Mouse (Mus musculus): ENCODE results near the gene Usp2. TPM values are rescaled to one million over a fixed set of nuclear protein-coding genes. Genes with fewer than 3 reads are reported as not detected.

Gene Usp2
- polyA plus RNA-seq, 1 experiment: 9.6 TPM

DNA sequence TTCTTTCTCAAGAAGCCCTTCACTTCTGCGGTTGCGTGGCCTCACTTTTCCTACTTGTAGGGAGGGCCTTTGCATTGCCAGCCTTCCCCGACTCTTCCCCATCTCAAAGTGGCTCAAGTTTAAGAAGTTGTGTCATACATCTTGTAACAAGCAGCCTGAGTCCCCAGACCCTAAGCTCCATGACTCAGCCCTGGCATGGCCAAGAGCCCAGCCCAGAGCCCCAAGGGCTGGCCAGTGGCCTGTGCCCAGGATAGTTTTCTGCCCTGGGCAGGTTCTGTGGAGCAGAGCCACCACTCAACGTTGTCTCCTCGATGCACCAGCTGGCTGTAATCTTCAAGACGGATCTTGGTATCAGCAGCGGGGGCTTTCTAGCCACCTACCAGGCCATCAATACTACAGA lies 38.1 kb downstream of the Usp2 start:
- Histone ChIP-seq H3K4me3 (ENCODE audit: low read depth, low read length) (no peak overlapping the region), H3K27ac (ENCODE audit: insufficient read depth, low read length) (no peak overlapping the region), H3K4me1 (ENCODE audit: control insufficient read depth, insufficient read depth, low read length) (no peaks in the 10 kb centered on the region), H3K36me3 (ENCODE audit: control insufficient read depth, insufficient read depth, low read length, poor library complexity, severe bottlenecking) (no peaks in the 10 kb centered on the region), H3K9me3 (replicated peaks; ENCODE audit: control insufficient read depth, insufficient read depth, low read length, poor library complexity, severe bottlenecking) (no peaks in the 10 kb centered on the region), H3K27me3 (ENCODE audit: control insufficient read depth, insufficient read depth, low read length, poor library complexity, severe bottlenecking) (no peaks in the 10 kb centered on the region), H3K9ac (ENCODE audit: low read depth, poor library complexity, severe bottlenecking) (no peak overlapping the region)
- TF ChIP-seq CTCF (IDR thresholded peaks at IDR 0.05; ENCODE audit: low read depth, low read length) (no peak), POLR2A (IDR thresholded peaks at IDR 0.05; ENCODE audit: insufficient read depth, low read length) (no peak), EP300 (IDR thresholded peaks at IDR 0.05; ENCODE audit: insufficient read depth, low read depth, low read length) (no peak)

DNA sequence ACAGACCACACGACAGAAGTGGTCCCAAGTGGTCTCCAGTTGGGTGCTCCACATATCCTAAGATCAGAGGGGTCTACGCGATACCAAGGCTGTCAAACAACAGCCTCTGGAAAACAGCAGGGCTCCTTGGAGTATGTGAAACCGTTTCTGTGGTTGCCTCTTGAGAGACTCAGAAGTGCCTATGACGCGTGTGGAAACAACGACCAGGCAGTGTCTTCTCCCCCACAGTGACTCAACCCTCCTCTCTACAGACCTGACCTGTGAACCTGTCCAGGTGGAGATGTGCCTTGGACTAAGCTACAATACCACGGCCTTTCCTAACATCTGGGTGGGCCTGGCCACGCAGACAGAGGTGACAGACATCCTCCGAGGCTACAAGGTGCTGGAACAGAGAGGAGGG lies 39.0 kb downstream of the Usp2 start:
- Histone ChIP-seq H3K36me3 (ENCODE audit: control insufficient read depth, insufficient read depth, low read length, poor library complexity, severe bottlenecking) (0 out of 2 replicates have a peak, but pooled peaks cover 3% of the 10 kb centered on the region), H3K9ac (ENCODE audit: low read depth, poor library complexity, severe bottlenecking) (no peak overlapping the region), H3K27me3 (ENCODE audit: control insufficient read depth, insufficient read depth, low read length, poor library complexity, severe bottlenecking) (no peaks in the 10 kb centered on the region), H3K27ac (ENCODE audit: insufficient read depth, low read length) (no peak overlapping the region), H3K4me3 (ENCODE audit: low read depth, low read length) (no peak overlapping the region), H3K4me1 (ENCODE audit: control insufficient read depth, insufficient read depth, low read length) (no peaks in the 10 kb centered on the region), H3K9me3 (replicated peaks; ENCODE audit: control insufficient read depth, insufficient read depth, low read length, poor library complexity, severe bottlenecking) (no peaks in the 10 kb centered on the region)
- TF ChIP-seq CTCF (IDR thresholded peaks at IDR 0.05; ENCODE audit: low read depth, low read length): no peak
- TF ChIP-seq POLR2A (IDR thresholded peaks at IDR 0.05; ENCODE audit: insufficient read depth, low read length): no peak
- no peak for TF ChIP-seq EP300 (IDR thresholded peaks at IDR 0.05; ENCODE audit: insufficient read depth, low read depth, low read length)

DNA sequence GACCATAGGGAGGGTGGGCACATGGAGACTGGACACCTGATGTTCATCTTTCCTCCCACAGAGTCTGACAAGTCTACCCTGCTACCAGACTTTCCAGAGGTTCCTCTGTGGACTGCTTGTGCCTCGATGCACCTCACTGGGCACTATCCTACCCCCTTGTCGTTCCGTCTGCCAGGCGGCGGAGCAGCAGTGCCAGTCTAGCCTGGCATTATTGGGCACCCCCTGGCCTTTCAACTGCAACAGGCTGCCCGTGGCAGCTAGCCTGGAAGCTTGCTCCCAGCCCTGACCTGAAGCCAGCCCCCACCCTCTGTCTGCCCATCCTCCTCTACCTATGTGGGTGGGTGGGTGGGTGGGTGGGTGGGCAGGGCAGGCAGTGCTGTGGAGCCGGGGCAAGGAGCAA lies 39.4 kb downstream of the Usp2 start:
- no peak for TF ChIP-seq CTCF (IDR thresholded peaks at IDR 0.05; ENCODE audit: low read depth, low read length)
- TF ChIP-seq POLR2A (IDR thresholded peaks at IDR 0.05; ENCODE audit: insufficient read depth, low read length): no peak
- TF ChIP-seq EP300 (IDR thresholded peaks at IDR 0.05; ENCODE audit: insufficient read depth, low read depth, low read length): no peak
- Histone ChIP-seq H3K9ac (ENCODE audit: low read depth, poor library complexity, severe bottlenecking) (no peak overlapping the region), H3K27ac (ENCODE audit: insufficient read depth, low read length) (no peak overlapping the region), H3K36me3 (ENCODE audit: control insufficient read depth, insufficient read depth, low read length, poor library complexity, severe bottlenecking) (0 out of 2 replicates have a peak, but pooled peaks cover 3% of the 10 kb centered on the region), H3K27me3 (ENCODE audit: control insufficient read depth, insufficient read depth, low read length, poor library complexity, severe bottlenecking) (no peaks in the 10 kb centered on the region), H3K4me1 (ENCODE audit: control insufficient read depth, insufficient read depth, low read length) (no peaks in the 10 kb centered on the region), H3K4me3 (ENCODE audit: low read depth, low read length) (no peak overlapping the region), H3K9me3 (replicated peaks; ENCODE audit: control insufficient read depth, insufficient read depth, low read length, poor library complexity, severe bottlenecking) (no peaks in the 10 kb centered on the region)

DNA sequence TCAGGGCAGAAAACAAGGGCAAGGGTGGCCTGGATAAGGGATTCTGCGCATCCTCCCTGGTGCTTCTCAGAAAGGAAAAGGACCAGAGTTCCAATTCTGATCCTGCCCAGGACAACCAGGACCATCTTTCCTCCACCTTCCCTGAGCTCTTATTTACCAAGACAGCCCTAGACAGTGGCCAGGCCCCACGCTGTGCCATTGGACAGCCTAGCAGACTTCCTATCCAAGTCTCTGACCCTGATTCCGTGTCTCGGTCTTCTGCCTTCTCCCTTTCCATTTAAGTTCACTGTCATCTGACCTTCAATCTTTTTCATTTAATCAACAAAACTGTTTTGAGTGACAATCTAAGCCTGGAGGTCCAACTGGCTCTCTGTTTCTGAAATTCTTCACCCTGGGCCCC lies 39.8 kb downstream of the Usp2 start:
- H3K27me3 ChIP-seq (ENCODE audit: control insufficient read depth, insufficient read depth, low read length, poor library complexity, severe bottlenecking): no peaks in the 10 kb centered on the region
- TF ChIP-seq POLR2A (IDR thresholded peaks at IDR 0.05; ENCODE audit: insufficient read depth, low read length) (no peak), CTCF (IDR thresholded peaks at IDR 0.05; ENCODE audit: low read depth, low read length) (no peak), EP300 (IDR thresholded peaks at IDR 0.05; ENCODE audit: insufficient read depth, low read depth, low read length) (no peak)
- H3K9ac ChIP-seq (ENCODE audit: low read depth, poor library complexity, severe bottlenecking): no peak overlapping the region
- H3K9me3 ChIP-seq (replicated peaks; ENCODE audit: control insufficient read depth, insufficient read depth, low read length, poor library complexity, severe bottlenecking): no peaks in the 10 kb centered on the region
- H3K36me3 ChIP-seq (ENCODE audit: control insufficient read depth, insufficient read depth, low read length, poor library complexity, severe bottlenecking): 0 out of 2 replicates have a peak, but pooled peaks cover 3% of the 10 kb centered on the region
- no peak overlapping the region for H3K27ac ChIP-seq (ENCODE audit: insufficient read depth, low read length)
- no peaks in the 10 kb centered on the region for H3K4me1 ChIP-seq (ENCODE audit: control insufficient read depth, insufficient read depth, low read length)
- H3K4me3 ChIP-seq (ENCODE audit: low read depth, low read length): no peak overlapping the region

DNA sequence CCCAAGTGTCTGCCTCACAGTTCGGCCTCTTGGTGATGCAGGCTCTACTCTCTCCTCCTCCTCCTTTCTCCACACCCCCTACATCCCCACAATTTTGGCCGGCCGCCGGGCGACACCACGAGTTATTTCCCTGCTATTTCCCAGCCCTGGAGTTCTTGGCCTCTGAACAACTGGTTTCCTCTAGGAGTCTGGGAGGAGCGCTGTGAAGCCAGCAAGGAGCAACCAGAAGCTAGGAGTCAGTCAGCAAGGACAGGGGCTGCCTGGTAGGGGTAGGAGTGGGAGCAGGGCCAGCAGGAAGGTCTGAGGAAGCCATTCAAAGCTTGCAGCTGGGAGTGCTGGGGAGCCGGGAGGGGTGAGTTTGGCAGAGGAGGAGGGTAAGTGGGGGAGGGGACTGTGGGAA lies 40.3 kb downstream of the Usp2 start, which contains the start of gene C1qtnf5:
TSS of gene C1qtnf5 (plus strand) at position 136 of the 400 bp plus-strand sequence.
- Histone ChIP-seq H3K9ac (ENCODE audit: low read depth, poor library complexity, severe bottlenecking) (peak within 1 kb of the TSS; percentile 38; the same call in 1 of the 2 replicates), H3K27me3 (ENCODE audit: control insufficient read depth, insufficient read depth, low read length, poor library complexity, severe bottlenecking) (no peaks in the 10 kb centered on the region), H3K27ac (ENCODE audit: insufficient read depth, low read length) (no peak within 1 kb of the TSS), H3K4me3 (ENCODE audit: low read depth, low read length) (peak within 1 kb of the TSS; percentile 34; the same call in 1 of the 2 replicates), H3K9me3 (replicated peaks; ENCODE audit: control insufficient read depth, insufficient read depth, low read length, poor library complexity, severe bottlenecking) (no peaks in the 10 kb centered on the region), H3K4me1 (ENCODE audit: control insufficient read depth, insufficient read depth, low read length) (no peaks in the 10 kb centered on the region), H3K36me3 (ENCODE audit: control insufficient read depth, insufficient read depth, low read length, poor library complexity, severe bottlenecking) (0 out of 2 replicates have a peak, but pooled peaks cover 3% of the 10 kb centered on the region)
- TF ChIP-seq CTCF (IDR thresholded peaks at IDR 0.05; ENCODE audit: low read depth, low read length) (no peak), EP300 (IDR thresholded peaks at IDR 0.05; ENCODE audit: insufficient read depth, low read depth, low read length) (no peak), POLR2A (IDR thresholded peaks at IDR 0.05; ENCODE audit: insufficient read depth, low read length) (no peak)

DNA sequence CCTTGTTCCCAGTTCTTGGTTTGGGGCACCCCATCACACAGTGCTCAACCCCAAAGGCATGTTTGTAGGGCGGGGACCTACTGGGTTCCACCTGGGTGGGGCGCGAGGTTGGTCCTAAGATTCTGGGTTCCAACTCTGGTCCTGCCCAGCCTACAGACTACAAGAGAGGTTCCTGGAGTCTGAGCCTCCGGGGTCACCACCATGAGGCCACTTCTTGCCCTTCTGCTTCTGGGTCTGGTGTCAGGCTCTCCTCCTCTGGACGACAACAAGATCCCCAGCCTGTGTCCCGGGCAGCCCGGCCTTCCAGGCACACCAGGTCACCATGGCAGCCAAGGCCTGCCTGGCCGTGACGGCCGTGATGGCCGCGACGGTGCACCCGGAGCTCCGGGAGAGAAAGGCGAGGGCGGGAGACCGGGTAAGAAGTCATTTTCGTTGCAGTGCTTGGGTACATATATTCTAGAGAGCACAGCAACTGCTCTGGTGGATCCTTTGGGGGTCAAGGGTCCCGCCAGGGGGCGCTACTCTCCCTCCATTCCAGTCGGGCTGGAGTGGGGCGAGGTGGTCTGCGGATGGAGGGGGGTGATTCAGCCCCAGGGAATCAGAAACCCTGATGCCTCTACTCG lies 40.8 kb downstream of the Usp2 start:
- TF ChIP-seq CTCF (IDR thresholded peaks at IDR 0.05; ENCODE audit: low read depth, low read length) (peak; percentile 69), POLR2A (IDR thresholded peaks at IDR 0.05; ENCODE audit: insufficient read depth, low read length) (no peak), EP300 (IDR thresholded peaks at IDR 0.05; ENCODE audit: insufficient read depth, low read depth, low read length) (no peak)
- Histone ChIP-seq H3K27me3 (ENCODE audit: control insufficient read depth, insufficient read depth, low read length, poor library complexity, severe bottlenecking) (no peaks in the 10 kb centered on the region), H3K4me3 (ENCODE audit: low read depth, low read length) (peak overlapping the region; percentile 34; the same call in 1 of the 2 replicates), H3K9me3 (replicated peaks; ENCODE audit: control insufficient read depth, insufficient read depth, low read length, poor library complexity, severe bottlenecking) (no peaks in the 10 kb centered on the region), H3K27ac (ENCODE audit: insufficient read depth, low read length) (no peak overlapping the region), H3K4me1 (ENCODE audit: control insufficient read depth, insufficient read depth, low read length) (no peaks in the 10 kb centered on the region), H3K36me3 (ENCODE audit: control insufficient read depth, insufficient read depth, low read length, poor library complexity, severe bottlenecking) (0 out of 2 replicates have a peak, but pooled peaks cover 3% of the 10 kb centered on the region), H3K9ac (ENCODE audit: low read depth, poor library complexity, severe bottlenecking) (peak overlapping the region; percentile 38; the same call in 1 of the 2 replicates)

Measured in ES-Bruce4 (cell line).